Mouse (Mus musculus): ENCODE measurements around the gene Sptan1. TPM values are rescaled to one million over a fixed set of nuclear protein-coding genes. Genes with fewer than 3 reads are reported as not detected.

Sptan1 gene
- polyA plus RNA-seq, 1 experiment from 2014 or later: 156 TPM

DNA sequence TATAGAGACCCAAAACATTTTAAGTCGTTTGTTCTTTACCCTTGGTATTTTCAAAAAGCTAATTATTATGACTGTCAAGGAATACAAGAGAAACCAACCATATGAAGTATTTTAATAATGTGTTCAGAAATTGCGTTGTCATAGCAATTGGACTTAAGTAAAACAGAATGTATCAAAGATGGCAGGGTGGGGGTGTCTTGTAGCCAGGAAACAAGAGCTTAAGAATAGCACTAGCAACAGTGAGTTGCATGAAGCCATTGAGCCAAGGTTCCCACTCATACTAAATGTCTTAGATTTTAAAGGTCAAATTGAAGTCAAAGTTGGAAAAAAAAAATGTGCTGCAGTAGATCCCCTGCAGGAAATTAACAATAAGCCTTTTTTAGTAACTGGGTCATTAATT lies 1.5 kb downstream of the Sptan1 start:
- Histone ChIP-seq H3K4me2 (ENCODE audit: low read length) (peak overlapping the region; percentile 70), H3K27ac (replicated peaks in 1 of 2; ENCODE audit: control insufficient read depth in 1 of 2, insufficient read depth in 1 of 2, low read depth in 2 of 2, low read length in 2 of 2) (peak overlapping the region; percentile 65 to 95), H3K4me1 (ENCODE audit: control insufficient read depth in 2 of 2, insufficient read depth in 2 of 2, low read length in 2 of 2) (peaks cover 23 to 66% of the 10 kb centered on the region in 2 experiments), H3K9ac (ENCODE audit: low read length) (peak overlapping the region; percentile 99), H3K27me3 (ENCODE audit: control insufficient read depth, insufficient read depth, low read length) (no peaks in the 10 kb centered on the region), H3K4me3 (ENCODE audit: control insufficient read depth in 1 of 2, insufficient read depth in 1 of 2, low read depth in 1 of 2, low read length in 2 of 2) (peak overlapping the region; percentile 82 to 93), H3K36me3 (ENCODE audit: control insufficient read depth, insufficient read depth, low read length) (peaks cover 37% of the 10 kb centered on the region), H3K9me3 (ENCODE audit: control insufficient read depth, low read length) (no peaks in the 10 kb centered on the region)
- no peak for ATAC-seq (ENCODE audit: insufficient number of reproducible peaks, insufficient read depth, low FRiP score, low read depth)
- 64% methylated on average over 2 of the region's 2 CpGs for WGBS

DNA sequence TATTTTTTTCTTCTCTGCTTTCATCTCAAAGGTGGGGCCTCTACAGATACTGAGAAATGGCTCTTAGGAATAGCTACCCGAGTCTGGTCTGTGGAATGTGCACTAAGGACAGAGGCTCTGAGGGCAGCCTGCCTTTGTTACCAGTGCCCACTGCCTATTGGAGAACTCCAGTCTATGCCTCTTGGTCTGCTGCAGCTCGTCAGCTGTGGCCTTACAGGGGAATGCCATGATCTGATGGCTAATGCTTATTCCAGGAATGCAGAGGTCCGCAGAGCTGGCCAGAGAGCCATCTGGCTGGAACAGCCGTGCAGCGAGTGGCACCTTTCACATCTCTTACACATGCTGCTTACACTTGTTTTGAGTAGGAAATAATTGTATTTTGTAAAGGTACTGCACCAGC lies 2.4 kb downstream of the Sptan1 start:
- WGBS: 16% methylated on average over 5 of the region's 5 CpGs
- Histone ChIP-seq H3K9me3 (ENCODE audit: control insufficient read depth, low read length) (no peaks in the 10 kb centered on the region), H3K9ac (ENCODE audit: low read length) (peak overlapping the region; percentile 99), H3K27ac (replicated peaks in 1 of 2; ENCODE audit: control insufficient read depth in 1 of 2, insufficient read depth in 1 of 2, low read depth in 2 of 2, low read length in 2 of 2) (peak overlapping the region; percentile 24 to 95; a peak in 3 of 4 replicates), H3K27me3 (ENCODE audit: control insufficient read depth, insufficient read depth, low read length) (no peaks in the 10 kb centered on the region), H3K4me1 (ENCODE audit: control insufficient read depth in 2 of 2, insufficient read depth in 2 of 2, low read length in 2 of 2) (peaks cover 26 to 74% of the 10 kb centered on the region in 2 experiments), H3K36me3 (ENCODE audit: control insufficient read depth, insufficient read depth, low read length) (peaks cover 37% of the 10 kb centered on the region), H3K4me2 (ENCODE audit: low read length) (peak overlapping the region; percentile 70), H3K4me3 (ENCODE audit: control insufficient read depth in 1 of 2, insufficient read depth in 1 of 2, low read depth in 1 of 2, low read length in 2 of 2) (peak overlapping the region in 1 of 2 experiments; percentile 93; a peak in 2 of 4 replicates)
- no peak for ATAC-seq (ENCODE audit: insufficient number of reproducible peaks, insufficient read depth, low FRiP score, low read depth)

DNA sequence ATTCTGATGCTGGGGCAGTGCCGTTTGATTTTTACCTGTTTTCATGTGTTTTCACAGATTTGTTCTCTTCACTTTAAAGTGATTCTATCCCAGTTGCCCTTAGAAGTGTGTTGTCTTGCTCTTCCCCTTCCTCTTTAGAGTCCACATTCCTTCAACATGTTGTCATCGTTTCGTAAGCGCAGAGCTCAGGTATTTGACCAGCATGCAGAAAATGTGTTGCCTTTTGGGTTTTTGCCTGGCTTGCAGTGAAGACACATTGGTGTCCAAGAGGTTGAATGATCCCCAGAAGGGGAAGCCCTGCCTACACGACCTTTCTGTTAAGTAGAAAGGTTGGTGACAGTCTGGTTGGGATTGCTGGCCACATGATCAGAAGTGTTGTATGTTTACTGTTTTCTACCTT lies 3.3 kb downstream of the Sptan1 start:
- no peaks in the 10 kb centered on the region for H3K27me3 ChIP-seq (ENCODE audit: control insufficient read depth, insufficient read depth, low read length)
- no peak for ATAC-seq (ENCODE audit: insufficient number of reproducible peaks, insufficient read depth, low FRiP score, low read depth)
- no peaks in the 10 kb centered on the region for H3K9me3 ChIP-seq (ENCODE audit: control insufficient read depth, low read length)
- H3K27ac ChIP-seq (replicated peaks in 1 of 2; ENCODE audit: control insufficient read depth in 1 of 2, insufficient read depth in 1 of 2, low read depth in 2 of 2, low read length in 2 of 2): peak overlapping the region; percentile 39 to 95; a peak in 3 of 4 replicates
- H3K4me1 ChIP-seq (ENCODE audit: control insufficient read depth in 2 of 2, insufficient read depth in 2 of 2, low read length in 2 of 2): peaks cover 26 to 73% of the 10 kb centered on the region in 2 experiments
- H3K9ac ChIP-seq (ENCODE audit: low read length): 0 out of 2 replicates have a peak overlapping the region, but pooled peaks have one; percentile 1
- WGBS: 20% methylated on average over 5 of the region's 5 CpGs
- no peak overlapping the region for H3K4me3 ChIP-seq (ENCODE audit: control insufficient read depth in 1 of 2, insufficient read depth in 1 of 2, low read depth in 1 of 2, low read length in 2 of 2)
- H3K36me3 ChIP-seq (ENCODE audit: control insufficient read depth, insufficient read depth, low read length): peaks cover 37% of the 10 kb centered on the region
- peak overlapping the region; percentile 70 for H3K4me2 ChIP-seq (ENCODE audit: low read length)

DNA sequence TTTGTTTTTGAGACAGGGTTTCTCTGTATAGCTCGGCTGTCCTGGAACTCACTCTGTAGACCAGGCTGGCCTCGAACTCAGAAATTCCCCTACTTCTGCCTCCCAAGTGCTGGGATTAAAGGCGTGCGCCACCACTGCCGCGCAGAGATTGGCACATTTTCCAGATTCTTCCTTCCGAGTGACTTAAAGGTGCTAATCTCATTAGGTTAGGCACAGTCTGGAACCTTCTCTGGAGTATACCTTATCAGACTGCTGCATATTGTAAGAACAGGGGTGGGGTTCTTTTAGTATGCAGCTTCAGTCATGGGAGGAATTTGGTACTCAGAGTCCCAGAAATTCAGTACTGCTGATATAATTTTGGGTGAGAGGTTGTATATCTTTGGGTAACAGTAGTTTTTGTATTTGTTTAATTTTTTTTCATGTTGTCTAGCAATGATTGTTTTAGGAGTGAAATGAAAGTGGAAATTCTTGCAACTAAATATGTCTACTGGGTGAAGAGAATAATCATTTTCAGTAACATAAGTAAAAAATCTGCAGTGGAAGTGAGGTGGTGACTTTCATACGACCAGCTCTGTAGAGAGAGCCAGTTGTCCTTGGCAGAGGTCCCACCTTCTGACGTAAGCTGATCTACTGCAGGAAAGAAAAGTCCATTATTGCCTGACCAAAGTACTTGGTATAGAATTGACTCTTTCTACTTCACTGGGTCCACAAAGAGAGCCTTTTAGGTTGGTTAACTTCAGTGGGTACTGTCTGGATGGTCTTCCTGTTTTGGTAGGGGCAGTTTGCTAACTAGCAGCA lies 6.7 kb downstream of the Sptan1 start:
- 0 out of 2 replicates have a peak overlapping the region, but pooled peaks have one; percentile 12 for H3K9ac ChIP-seq (ENCODE audit: low read length)
- H3K9me3 ChIP-seq (ENCODE audit: control insufficient read depth, low read length): no peaks in the 10 kb centered on the region
- peaks cover 55% of the 10 kb centered on the region for H3K36me3 ChIP-seq (ENCODE audit: control insufficient read depth, insufficient read depth, low read length)
- H3K4me3 ChIP-seq (ENCODE audit: control insufficient read depth in 1 of 2, insufficient read depth in 1 of 2, low read depth in 1 of 2, low read length in 2 of 2): no peak overlapping the region
- 22% methylated on average over 9 of the region's 9 CpGs for WGBS
- ATAC-seq (ENCODE audit: insufficient number of reproducible peaks, insufficient read depth, low FRiP score, low read depth): peak; percentile 62; the same call in 1 of the 2 replicates
- H3K4me1 ChIP-seq (ENCODE audit: control insufficient read depth in 2 of 2, insufficient read depth in 2 of 2, low read length in 2 of 2): peaks cover 18 to 60% of the 10 kb centered on the region in 2 experiments
- no peaks in the 10 kb centered on the region for H3K27me3 ChIP-seq (ENCODE audit: control insufficient read depth, insufficient read depth, low read length)
- H3K27ac ChIP-seq (replicated peaks in 1 of 2; ENCODE audit: control insufficient read depth in 1 of 2, insufficient read depth in 1 of 2, low read depth in 2 of 2, low read length in 2 of 2): peak overlapping the region; percentile 34 to 79
- peak overlapping the region; percentile 31 for H3K4me2 ChIP-seq (ENCODE audit: low read length)

DNA sequence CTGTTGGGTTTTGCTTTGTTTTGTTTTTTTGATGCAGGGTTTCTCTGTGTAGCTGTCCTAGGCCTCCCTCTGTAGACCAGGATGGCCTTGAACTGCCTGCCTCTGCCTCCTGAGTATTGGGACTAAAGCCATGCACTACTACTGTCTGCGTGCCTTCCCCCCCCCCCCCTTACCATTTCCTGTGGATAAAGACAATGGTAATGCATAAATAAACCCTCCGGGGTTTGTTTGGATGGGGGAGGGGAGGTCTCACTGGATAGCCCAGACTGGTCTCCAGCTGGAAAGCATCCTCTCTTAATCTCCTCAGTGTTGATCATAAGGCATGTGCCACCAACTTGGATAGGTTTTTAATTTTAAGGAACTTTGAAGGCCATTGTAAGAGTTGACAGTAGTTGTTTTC lies 8.2 kb downstream of the Sptan1 start:
- Histone ChIP-seq H3K9me3 (ENCODE audit: control insufficient read depth, low read length) (no peaks in the 10 kb centered on the region), H3K4me1 (ENCODE audit: control insufficient read depth in 2 of 2, insufficient read depth in 2 of 2, low read length in 2 of 2) (peaks cover 9 to 45% of the 10 kb centered on the region in 2 experiments), H3K4me2 (ENCODE audit: low read length) (no peak overlapping the region), H3K36me3 (ENCODE audit: control insufficient read depth, insufficient read depth, low read length) (peaks cover 52% of the 10 kb centered on the region), H3K4me3 (ENCODE audit: control insufficient read depth in 1 of 2, insufficient read depth in 1 of 2, low read depth in 1 of 2, low read length in 2 of 2) (no peak overlapping the region), H3K27ac (replicated peaks in 1 of 2; ENCODE audit: control insufficient read depth in 1 of 2, insufficient read depth in 1 of 2, low read depth in 2 of 2, low read length in 2 of 2) (no peak overlapping the region), H3K9ac (ENCODE audit: low read length) (no peak overlapping the region), H3K27me3 (ENCODE audit: control insufficient read depth, insufficient read depth, low read length) (no peaks in the 10 kb centered on the region)
- ATAC-seq (ENCODE audit: insufficient number of reproducible peaks, insufficient read depth, low FRiP score, low read depth): peak; percentile 60; the same call in 1 of the 2 replicates
- WGBS: 29% methylated on average over 2 of the region's 2 CpGs

DNA sequence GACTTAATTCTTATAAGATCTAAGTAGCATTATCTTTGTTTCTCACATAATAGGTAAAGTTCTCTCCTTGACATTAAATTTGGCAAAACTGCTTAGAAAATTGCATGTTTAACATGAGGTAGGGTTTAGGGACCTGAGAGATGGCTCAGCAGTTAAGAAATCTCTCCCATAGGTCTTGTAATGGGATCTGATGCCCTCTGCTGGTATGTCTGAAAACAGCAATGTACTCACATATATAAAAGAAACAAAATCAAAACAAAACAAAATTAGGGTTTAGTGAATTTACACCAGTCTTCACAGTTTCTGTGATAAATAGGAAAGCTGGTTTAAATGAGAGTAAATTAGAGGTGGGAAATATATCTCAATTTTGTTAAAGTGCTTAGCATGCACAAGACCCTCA lies 11.9 kb downstream of the Sptan1 start:
- ATAC-seq (ENCODE audit: insufficient number of reproducible peaks, insufficient read depth, low FRiP score, low read depth): no peak

DNA sequence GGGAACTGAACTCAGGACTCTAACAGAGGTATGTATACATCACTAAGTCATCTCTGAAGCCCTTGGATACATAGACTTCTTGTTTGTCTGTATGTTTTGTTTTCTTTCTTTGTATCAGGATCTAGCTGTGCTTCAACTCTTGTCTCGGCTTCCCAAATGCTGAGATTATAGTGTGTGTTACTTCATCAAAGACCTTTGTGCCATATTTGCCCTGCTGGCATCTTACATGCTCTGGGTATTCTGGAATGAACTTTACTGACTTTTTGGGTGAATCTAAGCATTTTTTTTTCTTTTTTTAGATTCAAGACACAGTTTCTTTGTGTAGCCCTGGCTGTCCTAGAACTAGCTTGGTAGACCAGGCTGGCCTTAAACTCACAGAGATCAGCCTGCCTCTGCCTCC lies 15.3 kb downstream of the Sptan1 start:
- no peak for ATAC-seq (ENCODE audit: insufficient number of reproducible peaks, insufficient read depth, low FRiP score, low read depth)
- H3K9ac ChIP-seq (ENCODE audit: low read length): no peak overlapping the region
- H3K4me1 ChIP-seq (ENCODE audit: control insufficient read depth in 2 of 2, insufficient read depth in 2 of 2, low read length in 2 of 2): no peaks in the 10 kb centered on the region
- 86% methylated on average over 1 of the region's 1 CpGs for WGBS
- H3K27ac ChIP-seq (replicated peaks in 1 of 2; ENCODE audit: control insufficient read depth in 1 of 2, insufficient read depth in 1 of 2, low read depth in 2 of 2, low read length in 2 of 2): no peak overlapping the region
- peaks cover 91% of the 10 kb centered on the region for H3K36me3 ChIP-seq (ENCODE audit: control insufficient read depth, insufficient read depth, low read length)
- H3K4me3 ChIP-seq (ENCODE audit: control insufficient read depth in 1 of 2, insufficient read depth in 1 of 2, low read depth in 1 of 2, low read length in 2 of 2): no peak overlapping the region
- no peak overlapping the region for H3K4me2 ChIP-seq (ENCODE audit: low read length)
- H3K27me3 ChIP-seq (ENCODE audit: control insufficient read depth, insufficient read depth, low read length): no peaks in the 10 kb centered on the region
- H3K9me3 ChIP-seq (ENCODE audit: control insufficient read depth, low read length): no peaks in the 10 kb centered on the region

More for the DNA sequence above, 11.9 kb downstream of the Sptan1 start:
- H3K36me3 ChIP-seq (ENCODE audit: control insufficient read depth, insufficient read depth, low read length): peaks cover 62% of the 10 kb centered on the region
- H3K27me3 ChIP-seq (ENCODE audit: control insufficient read depth, insufficient read depth, low read length): no peaks in the 10 kb centered on the region
- no peaks in the 10 kb centered on the region for H3K9me3 ChIP-seq (ENCODE audit: control insufficient read depth, low read length)
- H3K9ac ChIP-seq (ENCODE audit: low read length): no peak overlapping the region
- no peak overlapping the region for H3K27ac ChIP-seq (replicated peaks in 1 of 2; ENCODE audit: control insufficient read depth in 1 of 2, insufficient read depth in 1 of 2, low read depth in 2 of 2, low read length in 2 of 2)
- H3K4me1 ChIP-seq (ENCODE audit: control insufficient read depth in 2 of 2, insufficient read depth in 2 of 2, low read length in 2 of 2): peaks cover 3 to 13% of the 10 kb centered on the region in 2 experiments
- H3K4me2 ChIP-seq (ENCODE audit: low read length): no peak overlapping the region
- no peak overlapping the region for H3K4me3 ChIP-seq (ENCODE audit: control insufficient read depth in 1 of 2, insufficient read depth in 1 of 2, low read depth in 1 of 2, low read length in 2 of 2)

Data from heart, embryonic 14.5 days (tissue).